Mouse (Mus musculus): ENCODE data around the gene Ctsl. TPM values are rescaled to one million over a fixed set of nuclear protein-coding genes. Genes with fewer than 3 reads are reported as not detected.

The Ctsl gene
- polyA plus RNA-seq, 1 experiment from 2014 or later: 164 TPM

GRCm38 (mm10) chr13:64315483-64316050, 55.1 kb downstream of the Ctsl start:
- Histone ChIP-seq H3K4me2 (no peak overlapping the region), H3K27ac (ENCODE audit: low read depth, low read length) (no peak overlapping the region), H3K9ac (ENCODE audit: low read depth, low read length) (no peak overlapping the region), H3K4me1 (replicated peaks; ENCODE audit: control insufficient read depth, insufficient read depth, low read length) (peaks cover 13% of the 10 kb centered on the region), H3K9me3 (ENCODE audit: control insufficient read depth, low read length) (no peaks in the 10 kb centered on the region), H3K27me3 (replicated peaks; ENCODE audit: control insufficient read depth, insufficient read depth, low read length) (no peaks in the 10 kb centered on the region), H3K36me3 (ENCODE audit: control insufficient read depth, insufficient read depth, low read length) (no peaks in the 10 kb centered on the region), H3K4me3 (ENCODE audit: low read depth, low read length) (no peak overlapping the region)
- DNase-seq (ENCODE audit: low spot score) (no peak), ATAC-seq (replicated peaks; ENCODE audit: low FRiP score) (no peak)
- under 1% methylated on average over 3 of the region's 3 CpGs for WGBS

GRCm38 (mm10) chr13:64314041-64314440, 56.6 kb downstream of the Ctsl start:
- no peak for ATAC-seq (replicated peaks; ENCODE audit: low FRiP score)
- Histone ChIP-seq H3K4me2 (no peak overlapping the region), H3K27me3 (replicated peaks; ENCODE audit: control insufficient read depth, insufficient read depth, low read length) (no peaks in the 10 kb centered on the region), H3K27ac (ENCODE audit: low read depth, low read length) (no peak overlapping the region), H3K36me3 (ENCODE audit: control insufficient read depth, insufficient read depth, low read length) (no peaks in the 10 kb centered on the region), H3K4me3 (ENCODE audit: low read depth, low read length) (no peak overlapping the region), H3K9me3 (ENCODE audit: control insufficient read depth, low read length) (no peaks in the 10 kb centered on the region), H3K9ac (ENCODE audit: low read depth, low read length) (no peak overlapping the region), H3K4me1 (replicated peaks; ENCODE audit: control insufficient read depth, insufficient read depth, low read length) (peaks cover 28% of the 10 kb centered on the region)
- DNase-seq (ENCODE audit: low spot score): no peak
- 70% methylated on average over 3 of the region's 3 CpGs for WGBS

- ATAC-seq (replicated peaks; ENCODE audit: low FRiP score) (peak; percentile 49), DNase-seq (ENCODE audit: low spot score) (no peak)
- Histone ChIP-seq H3K27ac (ENCODE audit: low read depth, low read length) (peak overlapping the region; percentile 50), H3K9me3 (ENCODE audit: control insufficient read depth, low read length) (no peaks in the 10 kb centered on the region), H3K27me3 (replicated peaks; ENCODE audit: control insufficient read depth, insufficient read depth, low read length) (no peaks in the 10 kb centered on the region), H3K4me2 (peak overlapping the region; percentile 73), H3K9ac (ENCODE audit: low read depth, low read length) (peak overlapping the region; percentile 74), H3K4me3 (ENCODE audit: low read depth, low read length) (peak overlapping the region; percentile 56), H3K36me3 (ENCODE audit: control insufficient read depth, insufficient read depth, low read length) (no peaks in the 10 kb centered on the region), H3K4me1 (replicated peaks; ENCODE audit: control insufficient read depth, insufficient read depth, low read length) (peaks cover 28% of the 10 kb centered on the region)
- WGBS: 0% methylated on average over 2 of the region's 2 CpGs
Measured at GRCm38 (mm10) chr13:64312916-64313289, 57.8 kb downstream of the Ctsl start.

GRCm38 (mm10) chr13:64312024-64312915, 58.4 kb downstream of the Ctsl start, which contains the start of gene Aaed1:
Gene Aaed1 (minus strand): TSS chr13:64312710.
- H3K36me3 ChIP-seq (ENCODE audit: control insufficient read depth, insufficient read depth, low read length): no peaks in the 10 kb centered on the region
- no peaks in the 10 kb centered on the region for H3K9me3 ChIP-seq (ENCODE audit: control insufficient read depth, low read length)
- peak; percentile 87 for ATAC-seq (replicated peaks; ENCODE audit: low FRiP score)
- peak within 1 kb of the TSS; percentile 74 for H3K9ac ChIP-seq (ENCODE audit: low read depth, low read length)
- H3K4me1 ChIP-seq (replicated peaks; ENCODE audit: control insufficient read depth, insufficient read depth, low read length): peaks cover 28% of the 10 kb centered on the region
- peak within 1 kb of the TSS; percentile 73 for H3K4me2 ChIP-seq
- no peaks in the 10 kb centered on the region for H3K27me3 ChIP-seq (replicated peaks; ENCODE audit: control insufficient read depth, insufficient read depth, low read length)
- WGBS: under 1% methylated on average over 73 of the region's 74 CpGs
- peak within 1 kb of the TSS; percentile 56 for H3K4me3 ChIP-seq (ENCODE audit: low read depth, low read length)
- H3K27ac ChIP-seq (ENCODE audit: low read depth, low read length): peak within 1 kb of the TSS; percentile 87
- peak; percentile 99 for DNase-seq (ENCODE audit: low spot score)

GRCm38 (mm10) chr13:64311266-64311665, 59.4 kb downstream of the Ctsl start:
- no peak overlapping the region for H3K9ac ChIP-seq (ENCODE audit: low read depth, low read length)
- H3K4me2 ChIP-seq: peak overlapping the region; percentile 73
- peaks cover 28% of the 10 kb centered on the region for H3K4me1 ChIP-seq (replicated peaks; ENCODE audit: control insufficient read depth, insufficient read depth, low read length)
- H3K27me3 ChIP-seq (replicated peaks; ENCODE audit: control insufficient read depth, insufficient read depth, low read length): no peaks in the 10 kb centered on the region
- H3K4me3 ChIP-seq (ENCODE audit: low read depth, low read length): peak overlapping the region; percentile 56
- H3K36me3 ChIP-seq (ENCODE audit: control insufficient read depth, insufficient read depth, low read length): peaks cover 4% of the 10 kb centered on the region; the same call in 1 of the 2 replicates
- H3K27ac ChIP-seq (ENCODE audit: low read depth, low read length): no peak overlapping the region; the same call in 1 of the 2 replicates
- DNase-seq (ENCODE audit: low spot score) (no peak), ATAC-seq (replicated peaks; ENCODE audit: low FRiP score) (no peak)
- 76% methylated on average over 1 of the region's 1 CpGs for WGBS
- no peaks in the 10 kb centered on the region for H3K9me3 ChIP-seq (ENCODE audit: control insufficient read depth, low read length)

- Histone ChIP-seq H3K9ac (ENCODE audit: low read depth, low read length) (no peak overlapping the region; the same call in 1 of the 2 replicates), H3K36me3 (ENCODE audit: control insufficient read depth, insufficient read depth, low read length) (peaks cover 4% of the 10 kb centered on the region; the same call in 1 of the 2 replicates), H3K27me3 (replicated peaks; ENCODE audit: control insufficient read depth, insufficient read depth, low read length) (no peaks in the 10 kb centered on the region), H3K4me1 (replicated peaks; ENCODE audit: control insufficient read depth, insufficient read depth, low read length) (peaks cover 28% of the 10 kb centered on the region), H3K9me3 (ENCODE audit: control insufficient read depth, low read length) (no peaks in the 10 kb centered on the region), H3K4me3 (ENCODE audit: low read depth, low read length) (no peak overlapping the region), H3K4me2 (peak overlapping the region; percentile 73), H3K27ac (ENCODE audit: low read depth, low read length) (no peak overlapping the region; the same call in 1 of the 2 replicates)
- 48% methylated on average over 6 of the region's 6 CpGs for WGBS
- DNase-seq (ENCODE audit: low spot score) (no peak), ATAC-seq (replicated peaks; ENCODE audit: low FRiP score) (no peak)
Measured at GRCm38 (mm10) chr13:64310585-64310984, 60.1 kb downstream of the Ctsl start.

- ATAC-seq (replicated peaks; ENCODE audit: low FRiP score) (no peak), DNase-seq (ENCODE audit: low spot score) (no peak)
- H3K9ac ChIP-seq (ENCODE audit: low read depth, low read length): no peak overlapping the region
- peak overlapping the region; percentile 73 for H3K4me2 ChIP-seq
- H3K27ac ChIP-seq (ENCODE audit: low read depth, low read length): 0 out of 2 replicates have a peak overlapping the region, but pooled peaks have one; percentile 19
- WGBS: 36% methylated on average over 11 of the region's 11 CpGs
- no peaks in the 10 kb centered on the region for H3K27me3 ChIP-seq (replicated peaks; ENCODE audit: control insufficient read depth, insufficient read depth, low read length)
- no peaks in the 10 kb centered on the region for H3K9me3 ChIP-seq (ENCODE audit: control insufficient read depth, low read length)
- H3K36me3 ChIP-seq (ENCODE audit: control insufficient read depth, insufficient read depth, low read length): peaks cover 4% of the 10 kb centered on the region; the same call in 1 of the 2 replicates
- no peak overlapping the region for H3K4me3 ChIP-seq (ENCODE audit: low read depth, low read length)
- H3K4me1 ChIP-seq (replicated peaks; ENCODE audit: control insufficient read depth, insufficient read depth, low read length): peaks cover 28% of the 10 kb centered on the region
Measured at GRCm38 (mm10) chr13:64309842-64310241, 60.8 kb downstream of the Ctsl start.

Data from liver, embryonic 11.5 days (tissue).